Mouse (Mus musculus) embryonic facial prominence, embryonic 12.5 days (tissue): ENCODE data around the gene L1td1. TPM values are rescaled to one million over a fixed set of nuclear protein-coding genes. Genes with fewer than 3 reads are reported as not detected.
"Not testable (repeated sequence)": the region's sequence is repeated elsewhere in the genome, so short reads cannot be mapped to it uniquely, and the experiment has no call there.

Experiments used
- ATAC-seq: fragments of 200-750 bp; cut with Nextera tagmentation; 2 replicates; pipeline ENCODE4 v1.8.0; 2017; ENCODE audit not compliant: insufficient number of reproducible peaks, insufficient read depth, low FRiP score, low TSS enrichment
- H3K27ac ChIP-seq: fragments of 300-500 bp; sonication (generic); 2 replicates; pipeline ENCODE4 v1.5.1; 2016; ENCODE audit warnings: mild to moderate bottlenecking
- H3K27me3 ChIP-seq: fragments of 300-500 bp; sonication (generic); 2 replicates; pipeline ENCODE4 v1.6.1; 2016; ENCODE audit warnings: mild to moderate bottlenecking, moderate library complexity
- H3K36me3 ChIP-seq: fragments of 300-500 bp; sonication (generic); 2 replicates; pipeline ENCODE4 v1.6.1; 2016; ENCODE audit warnings: mild to moderate bottlenecking
- H3K4me1 ChIP-seq: fragments of 300-500 bp; sonication (generic); 2 replicates; pipeline ENCODE4 v1.6.1; 2016
- H3K4me2 ChIP-seq: fragments of 300-500 bp; sonication (generic); replicated peaks from 2 replicates; pipeline ENCODE4 v1.6.1; 2016; ENCODE audit warnings: mild to moderate bottlenecking, moderate library complexity
- H3K4me3 ChIP-seq: fragments of 300-500 bp; sonication (generic); 2 replicates; pipeline ENCODE4 v1.5.1; 2016; ENCODE audit warnings: mild to moderate bottlenecking
- H3K9ac ChIP-seq: fragments of 300-500 bp; sonication (generic); 2 replicates; pipeline ENCODE4 v1.6.1; 2016; ENCODE audit warnings: mild to moderate bottlenecking, moderate library complexity
- H3K9me3 ChIP-seq: fragments of 300-500 bp; sonication (generic); 2 replicates; pipeline ENCODE4 v1.6.1; 2016; ENCODE audit warnings: mild to moderate bottlenecking, moderate library complexity
- WGBS: fragments of 180-500 bp; shearing (Covaris S2); methylation state at CpG from one replicate; pipeline ENCODE4 v1.1.7; 2016; 5-methylcytosine and 5-hydroxymethylcytosine counted together
- polyA plus RNA-seq: library from polyadenylated mRNA; unstranded; fragments of >200 nt; fragmentation: Nextera tagmentation; extraction: Ambion mirVana; gene quantifications from 2 replicates; pipeline ENCODE4 v1.2.1, GENCODE M21; 2016

Gene L1td1
- polyA plus RNA-seq, 1 experiment from 2014 or later: 0.46 TPM

DNA sequence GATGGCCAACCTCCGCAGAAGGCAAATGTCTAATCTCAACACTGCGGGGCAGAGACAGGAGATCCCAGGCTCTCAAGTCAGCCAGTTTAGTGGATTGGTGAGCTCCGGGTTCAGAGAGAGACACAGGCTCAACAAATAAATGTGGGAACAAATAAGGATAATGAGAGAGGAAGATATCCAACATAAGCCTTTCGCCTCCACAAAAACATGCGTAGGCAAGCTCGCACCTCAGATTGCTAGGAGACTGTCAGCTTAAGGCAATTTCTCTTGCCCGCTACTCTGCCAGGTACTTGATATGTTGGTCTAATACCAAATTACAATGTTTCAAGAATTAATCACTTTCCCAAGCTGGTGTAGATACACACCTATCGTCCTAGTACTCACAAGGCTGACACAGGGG lies 15.6 kb upstream of the L1td1 start:
- Histone ChIP-seq H3K9ac (no peak overlapping the region), H3K36me3 (no peaks in the 10 kb centered on the region), H3K9me3 (no peaks in the 10 kb centered on the region), H3K4me3 (no peak overlapping the region), H3K4me1 (no peaks in the 10 kb centered on the region), H3K27me3 (no peaks in the 10 kb centered on the region), H3K4me2 (no peak overlapping the region), H3K27ac (no peak overlapping the region)
- ATAC-seq: no peak
- WGBS: 93% methylated on average over 8 of the region's 8 CpGs

- ATAC-seq: no peak
- 80% methylated on average over 17 of the region's 17 CpGs for whole genome bisulfite sequencing
- Histone ChIP-seq H3K9ac (no peak overlapping the region), H3K4me3 (no peak overlapping the region), H3K4me2 (no peak overlapping the region), H3K27ac (no peak overlapping the region), H3K4me1 (no peaks in the 10 kb centered on the region), H3K27me3 (no peaks in the 10 kb centered on the region), H3K36me3 (no peaks in the 10 kb centered on the region), H3K9me3 (no peaks in the 10 kb centered on the region)
Observed at GRCm38 (mm10) chr4:98717735-98718546, 8.6 kb upstream of the L1td1 start.

- Histone ChIP-seq H3K4me2 (no peak overlapping the region), H3K27ac (no peak overlapping the region), H3K9ac (no peak overlapping the region), H3K9me3 (no peaks in the 10 kb centered on the region), H3K4me1 (no peaks in the 10 kb centered on the region), H3K36me3 (no peaks in the 10 kb centered on the region), H3K4me3 (no peak overlapping the region), H3K27me3 (no peaks in the 10 kb centered on the region)
- 85% methylated on average over 10 of the region's 10 CpGs for WGBS
- ATAC-seq: no peak
Observed at GRCm38 (mm10) chr4:98718547-98718917, 8.0 kb upstream of the L1td1 start.

GRCm38 (mm10) chr4:98722454-98722853 lies 4.1 kb upstream of the L1td1 start:
- Histone ChIP-seq H3K4me2 (no peak overlapping the region), H3K4me1 (peaks cover 4% of the 10 kb centered on the region), H3K9me3 (no peaks in the 10 kb centered on the region), H3K27me3 (peaks cover 12% of the 10 kb centered on the region), H3K9ac (no peak overlapping the region), H3K4me3 (no peak overlapping the region), H3K27ac (no peak overlapping the region), H3K36me3 (no peaks in the 10 kb centered on the region)
- no peak for ATAC-seq
- WGBS: 9% methylated on average over 8 of the region's 8 CpGs

DNA sequence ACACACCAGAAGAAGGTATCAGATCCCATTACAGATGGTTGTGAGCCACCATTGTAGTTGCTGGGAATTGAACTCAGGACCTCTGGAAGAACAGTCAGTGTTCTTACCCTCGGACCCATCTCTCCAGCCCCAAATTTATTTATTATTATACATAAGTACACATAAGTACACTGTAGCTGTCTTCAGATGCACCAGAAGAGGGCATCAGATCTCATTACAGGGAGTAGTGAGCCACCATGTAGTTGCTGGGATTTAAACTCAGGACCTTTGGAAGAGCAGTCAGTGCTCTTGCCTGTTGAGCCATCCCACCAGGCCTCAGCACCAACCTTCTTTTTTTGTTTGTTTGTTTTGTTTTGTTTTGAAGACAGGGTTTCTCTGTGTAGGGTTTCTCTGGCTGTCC lies 1.9 kb upstream of the L1td1 start:
- H3K36me3 ChIP-seq, H3K4me2 ChIP-seq, H3K9ac ChIP-seq, H3K4me3 ChIP-seq, ATAC-seq, H3K27ac ChIP-seq, H3K9me3 ChIP-seq: not testable (repeated sequence)
- Histone ChIP-seq H3K4me1 (peaks cover 12% of the 10 kb centered on the region), H3K27me3 (peaks cover 20% of the 10 kb centered on the region)
- 86% methylated on average over 1 of the region's 1 CpGs for WGBS

DNA sequence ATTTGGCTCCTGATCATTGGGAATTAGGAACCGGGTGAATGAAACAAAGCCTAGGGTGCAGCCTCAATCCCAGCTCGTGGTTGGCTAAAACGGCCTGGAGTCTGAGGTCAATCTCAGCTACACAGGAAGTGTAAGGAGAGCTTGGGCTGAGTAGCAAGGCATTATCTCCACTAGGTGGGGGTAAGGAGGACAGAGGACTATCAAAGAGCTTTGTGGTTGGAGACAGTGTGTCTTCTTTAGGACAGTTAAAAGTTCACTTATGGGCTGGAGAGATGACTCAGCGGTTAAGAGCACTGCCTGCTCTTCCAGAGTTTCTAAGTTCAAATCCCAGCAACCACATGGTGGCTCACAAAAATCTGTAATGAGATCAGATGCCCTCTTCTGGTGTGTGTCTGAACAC lies 1.1 kb upstream of the L1td1 start:
- H3K27me3 ChIP-seq: peaks cover 20% of the 10 kb centered on the region

DNA sequence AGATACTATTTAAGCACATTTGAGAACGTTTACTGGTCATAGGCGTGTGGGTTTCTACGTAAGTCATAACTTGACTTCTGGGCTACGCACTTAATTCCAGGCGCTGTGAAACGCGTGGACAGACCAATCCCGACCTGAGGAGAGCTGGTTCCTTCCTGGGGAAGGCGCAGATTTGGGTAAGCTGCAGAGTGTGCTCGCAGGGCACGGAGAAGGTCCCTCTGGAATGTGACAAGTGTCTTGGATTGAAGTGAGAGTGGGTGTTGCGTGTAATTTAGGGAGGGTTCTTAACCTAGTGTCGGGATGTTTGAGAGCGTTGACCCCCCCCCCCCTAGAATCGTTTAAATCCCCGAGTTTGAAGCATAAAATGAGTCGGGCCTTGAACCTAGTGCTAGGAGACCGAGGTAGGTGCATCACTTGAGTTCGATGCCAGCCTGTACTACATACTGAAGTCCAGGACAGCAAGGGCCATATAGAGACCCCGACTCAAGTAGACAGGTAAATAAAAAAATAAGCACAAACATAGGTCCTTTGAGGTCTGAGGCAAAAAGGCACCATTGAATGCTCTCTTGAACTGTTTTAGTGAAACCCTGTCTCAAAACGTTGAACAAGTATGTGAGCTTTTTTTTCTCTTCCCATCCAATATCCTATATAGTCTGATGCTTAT lies 893 bp downstream of the L1td1 start:
- H3K27me3 ChIP-seq: peaks cover 20% of the 10 kb centered on the region
- peak overlapping the region; percentile 78 for H3K4me2 ChIP-seq
- H3K9me3 ChIP-seq: no peaks in the 10 kb centered on the region
- ATAC-seq: no peak
- 3% methylated on average over 21 of the region's 21 CpGs for WGBS
- H3K36me3 ChIP-seq: no peaks in the 10 kb centered on the region
- H3K4me3 ChIP-seq: peak overlapping the region; percentile 42
- H3K9ac ChIP-seq: 0 out of 2 replicates have a peak overlapping the region, but pooled peaks have one; percentile 20
- H3K4me1 ChIP-seq: peaks cover 12% of the 10 kb centered on the region
- no peak overlapping the region for H3K27ac ChIP-seq

More for the DNA sequence above, 1.1 kb upstream of the L1td1 start:
- no peak overlapping the region for H3K27ac ChIP-seq
- no peak overlapping the region for H3K9ac ChIP-seq
- no peak overlapping the region for H3K4me3 ChIP-seq
- H3K9me3 ChIP-seq: no peaks in the 10 kb centered on the region
- H3K4me1 ChIP-seq: peaks cover 12% of the 10 kb centered on the region
- 29% methylated on average over 4 of the region's 4 CpGs for WGBS
- H3K4me2 ChIP-seq: no peak overlapping the region
- ATAC-seq: no peak
- H3K36me3 ChIP-seq: no peaks in the 10 kb centered on the region

- Histone ChIP-seq H3K4me3 (peak overlapping the region; percentile 42), H3K4me2 (peak overlapping the region; percentile 78)
Observed at GRCm38 (mm10) chr4:98727959-98728347, 1.4 kb downstream of the L1td1 start.

DNA sequence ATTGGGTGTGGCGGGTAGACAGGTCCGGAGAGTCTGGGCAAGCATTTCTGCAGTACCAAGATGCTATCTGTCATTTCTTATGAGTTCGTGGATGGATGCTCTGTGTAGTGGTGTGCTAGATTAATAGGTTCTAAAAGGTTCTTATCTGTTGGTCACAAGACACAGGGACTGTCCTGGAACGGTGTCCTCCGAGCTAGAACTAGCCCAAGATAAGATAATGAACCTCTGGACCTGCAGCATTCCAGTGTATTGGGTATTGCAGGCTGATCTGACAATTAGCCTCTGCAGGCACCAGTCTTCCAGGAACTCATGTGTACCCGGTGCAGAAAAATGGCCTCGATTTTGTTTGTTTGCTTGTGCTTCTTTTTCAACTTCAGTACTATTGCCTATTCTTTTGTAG lies 2.2 kb downstream of the L1td1 start:
- WGBS: 69% methylated on average over 7 of the region's 7 CpGs
- H3K4me1 ChIP-seq: peaks cover 12% of the 10 kb centered on the region
- no peak for ATAC-seq
- no peaks in the 10 kb centered on the region for H3K36me3 ChIP-seq
- H3K4me2 ChIP-seq: no peak overlapping the region
- H3K9ac ChIP-seq: no peak overlapping the region
- no peaks in the 10 kb centered on the region for H3K9me3 ChIP-seq
- no peak overlapping the region for H3K27ac ChIP-seq
- no peak overlapping the region for H3K4me3 ChIP-seq
- peaks cover 20% of the 10 kb centered on the region for H3K27me3 ChIP-seq

More at GRCm38 (mm10) chr4:98727959-98728347, 1.4 kb downstream of the L1td1 start:
- H3K9ac ChIP-seq: no peak overlapping the region
- no peak for ATAC-seq
- WGBS: 2% methylated on average over 10 of the region's 10 CpGs
- H3K4me1 ChIP-seq: peaks cover 12% of the 10 kb centered on the region
- no peaks in the 10 kb centered on the region for H3K36me3 ChIP-seq
- peaks cover 20% of the 10 kb centered on the region for H3K27me3 ChIP-seq
- H3K9me3 ChIP-seq: no peaks in the 10 kb centered on the region
- H3K27ac ChIP-seq: no peak overlapping the region

GRCm38 (mm10) chr4:98733660-98734059 lies 7.1 kb downstream of the L1td1 start:
- WGBS: 91% methylated on average over 16 of the region's 16 CpGs
- ATAC-seq: no peak
- no peak overlapping the region for H3K4me3 ChIP-seq
- no peaks in the 10 kb centered on the region for H3K27me3 ChIP-seq
- H3K4me1 ChIP-seq: 0 out of 2 replicates have a peak, but pooled peaks cover under 1% of the 10 kb centered on the region
- no peak overlapping the region for H3K9ac ChIP-seq
- H3K4me2 ChIP-seq: no peak overlapping the region
- H3K27ac ChIP-seq: no peak overlapping the region
- no peaks in the 10 kb centered on the region for H3K36me3 ChIP-seq
- no peaks in the 10 kb centered on the region for H3K9me3 ChIP-seq

DNA sequence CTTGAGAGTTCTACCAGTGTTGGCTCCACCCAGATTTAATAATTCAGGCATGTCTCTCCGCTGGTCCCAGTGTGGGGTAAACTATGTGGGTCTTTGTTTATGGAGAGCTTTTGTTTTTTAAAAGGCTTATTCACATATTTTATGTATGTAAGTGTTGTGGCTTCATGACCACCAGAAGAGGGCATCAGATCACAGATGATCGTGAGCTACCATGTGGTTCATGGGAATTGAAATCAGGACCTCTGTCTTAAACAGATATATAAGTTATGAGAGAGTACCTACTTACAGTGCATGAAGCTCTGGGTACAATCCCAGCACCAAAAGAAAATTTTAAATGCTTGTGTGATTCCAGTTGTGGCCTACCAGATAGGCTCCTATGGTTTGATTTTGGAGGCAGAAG lies 13.2 kb downstream of the L1td1 start:
- no peak overlapping the region for H3K27ac ChIP-seq
- no peak overlapping the region for H3K4me2 ChIP-seq
- no peaks in the 10 kb centered on the region for H3K9me3 ChIP-seq
- no peaks in the 10 kb centered on the region for H3K27me3 ChIP-seq
- H3K4me3 ChIP-seq: no peak overlapping the region
- ATAC-seq: no peak
- peaks cover 8% of the 10 kb centered on the region for H3K4me1 ChIP-seq
- WGBS: 37% methylated on average over 2 of the region's 2 CpGs
- H3K36me3 ChIP-seq: no peaks in the 10 kb centered on the region
- H3K9ac ChIP-seq: no peak overlapping the region
